Mouse (Mus musculus) bone marrow macrophage, adult 2 months (primary cell): ENCODE measurements around the gene Usp9x.

ENCODE experiments used
- CTCF ChIP-seq: IDR thresholded peaks from 2 replicates; pipeline ENCODE4 v1.5.1; 2012; ENCODE audit warnings: low read depth, mild to moderate bottlenecking, low read length, moderate library complexity
- POLR2A ChIP-seq: IDR thresholded peaks from 2 replicates; pipeline ENCODE4 v1.6.1; 2012; ENCODE audit warnings: mild to moderate bottlenecking, low read depth, low read length, borderline replicate concordance

DNA sequence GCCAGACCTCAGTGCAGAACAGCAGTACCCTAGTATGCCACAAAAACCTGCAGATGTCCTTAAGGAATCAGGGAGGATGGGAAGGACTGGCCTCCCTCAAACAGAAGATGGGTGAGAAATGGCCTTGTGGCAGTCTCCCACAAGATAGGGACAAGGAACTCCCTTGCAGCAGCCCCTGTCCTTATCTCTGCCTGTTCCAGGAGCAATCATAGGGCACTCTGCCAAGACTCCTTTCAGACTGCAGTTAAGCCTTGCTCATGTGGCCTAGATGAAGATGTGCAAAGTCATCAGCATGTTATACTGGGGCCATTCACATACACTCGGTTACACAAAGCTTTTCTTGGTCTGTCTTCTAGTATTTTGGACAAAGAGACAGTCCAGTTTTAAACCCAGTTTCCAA is 16.7 kb upstream of the Usp9x start:
- TF ChIP-seq POLR2A (no peak), CTCF (no peak)
